Mouse (Mus musculus): ENCODE results near the gene Tenm2. TPM values are rescaled to one million over a fixed set of nuclear protein-coding genes. Genes with fewer than 3 reads are reported as not detected.

Gene Tenm2
- total RNA-seq, 1 experiment from 2014 or later: 0.85 TPM

- DNase-seq: no peak
Measured at GRCm38 (mm10) chr11:36562851-36563250, 672.9 kb downstream of the Tenm2 start.

DNA sequence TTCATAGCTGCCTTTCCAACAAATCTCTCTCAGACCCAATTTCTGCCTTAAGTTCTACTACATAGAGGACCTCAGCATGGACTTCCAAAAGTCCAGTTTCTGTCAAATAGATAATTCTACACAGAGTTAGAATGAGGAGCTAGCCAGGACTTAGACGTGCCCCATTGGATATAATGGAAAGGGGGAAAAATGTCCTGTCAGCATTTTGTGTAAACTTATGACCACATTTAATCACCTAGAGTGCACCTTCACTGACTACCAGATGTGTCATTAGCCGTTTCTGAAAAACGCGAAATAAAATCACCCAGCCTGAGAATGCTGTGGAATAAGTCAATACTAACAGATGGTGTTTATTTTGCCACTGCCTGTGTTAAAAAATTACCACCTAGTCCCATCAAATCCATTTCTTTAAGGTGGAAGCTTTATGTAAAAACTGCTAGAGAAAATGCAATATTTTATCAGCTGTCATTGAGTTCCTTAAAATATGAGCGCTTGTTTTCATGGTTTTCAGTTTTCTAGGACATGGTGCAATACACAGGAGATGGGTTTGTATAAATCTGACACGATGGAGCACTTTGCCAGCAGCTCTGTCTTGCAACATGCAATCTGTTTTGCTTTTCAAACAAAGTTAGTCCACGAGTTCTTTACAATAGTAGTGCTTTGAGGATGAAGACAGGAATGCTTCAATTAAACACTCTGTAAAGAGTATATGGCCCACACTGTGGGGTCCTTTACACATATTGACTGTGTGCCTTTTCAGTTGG, 674.8 kb downstream of the Tenm2 start:
- no peak for DNase-seq

DNA sequence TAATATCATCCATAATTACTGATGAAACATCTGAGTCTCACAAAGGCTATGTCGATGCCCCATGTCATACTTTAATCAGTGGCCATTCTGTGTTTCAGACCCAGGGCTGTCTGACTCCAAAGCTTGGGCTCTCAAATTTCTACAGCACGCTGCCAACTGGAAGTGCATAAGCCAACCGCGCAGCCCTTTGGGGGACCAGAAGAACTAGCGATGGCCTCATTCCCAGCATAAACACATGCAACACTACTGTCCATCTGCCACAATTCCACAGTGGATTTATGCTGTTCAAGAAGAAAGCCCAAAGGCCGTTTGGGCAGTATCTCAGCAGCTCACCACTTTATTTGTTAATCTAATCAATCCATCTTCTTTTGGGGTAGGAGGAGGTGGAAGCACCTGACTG, 678.4 kb downstream of the Tenm2 start:
- DNase-seq: no peak

- no peak for DNase-seq
Measured at GRCm38 (mm10) chr11:36553286-36553685, 682.5 kb downstream of the Tenm2 start.

- no peak for DNase-seq
Measured at GRCm38 (mm10) chr11:36550649-36551048, 685.1 kb downstream of the Tenm2 start.

DNA sequence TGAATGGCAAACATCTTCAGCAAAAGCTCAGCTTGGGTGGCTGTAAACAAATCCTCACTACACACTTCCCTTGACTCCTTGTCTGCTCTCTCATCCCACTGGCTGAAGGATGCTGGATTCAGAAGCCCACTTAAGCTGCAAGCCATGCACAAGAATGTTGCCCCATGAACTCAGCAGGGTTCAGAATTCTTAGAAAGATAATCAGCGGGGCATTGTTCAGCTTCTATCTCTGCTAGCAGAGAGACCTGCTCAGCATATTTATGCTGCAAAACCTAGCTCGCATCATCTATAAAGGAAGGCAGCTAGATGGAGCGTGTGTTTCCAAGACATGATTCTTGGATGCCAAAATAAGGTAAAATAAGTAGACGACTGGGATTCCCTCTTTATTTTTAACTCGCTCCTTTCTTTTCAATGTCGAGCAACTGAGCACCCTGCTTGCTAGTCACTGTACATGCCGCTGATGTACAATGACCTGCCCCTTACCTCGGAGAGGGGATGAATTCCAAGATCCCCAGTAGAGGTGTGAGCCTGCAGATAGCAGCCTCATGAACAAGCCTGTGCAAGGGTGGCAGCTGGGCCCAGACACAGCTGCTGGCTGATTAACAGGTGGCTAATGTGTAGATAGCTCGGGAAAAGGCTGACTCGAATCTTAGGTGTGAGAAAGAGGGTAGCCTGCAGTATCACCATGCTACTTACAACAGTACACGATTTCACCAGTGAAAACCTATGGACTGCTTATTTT, 686.2 kb downstream of the Tenm2 start:
- no peak for DNase-seq

GRCm38 (mm10) chr11:36548139-36548538, 687.6 kb downstream of the Tenm2 start:
- no peak for DNase-seq

GRCm38 (mm10) chr11:36538144-36538543, 697.6 kb downstream of the Tenm2 start:
- DNase-seq: no peak

DNA sequence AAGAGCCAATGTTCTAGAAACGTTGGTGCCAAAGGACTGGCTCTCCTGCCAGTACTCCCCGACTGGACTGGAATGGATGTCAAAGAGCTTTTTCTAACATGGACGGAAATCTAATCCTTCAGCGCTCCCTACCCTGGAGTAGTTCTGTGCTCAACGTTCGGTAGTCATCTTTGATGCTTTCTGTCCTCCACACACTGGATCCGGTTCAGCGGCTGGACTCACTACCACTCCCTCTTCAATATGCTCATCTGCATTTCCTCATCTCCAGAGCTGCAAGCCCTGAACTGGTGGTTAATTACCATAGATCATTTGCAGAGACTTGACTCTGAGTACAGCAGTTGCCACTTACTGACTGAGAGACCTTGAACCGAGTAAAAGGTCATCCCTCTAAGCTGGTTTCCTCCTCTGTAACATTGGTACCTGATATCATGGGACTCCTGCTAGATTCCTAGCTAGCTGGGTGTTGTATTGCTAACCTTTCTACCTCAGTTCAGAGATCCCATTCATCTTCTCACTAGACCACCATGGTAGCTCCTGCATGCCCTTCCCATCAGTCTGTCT, 698.1 kb downstream of the Tenm2 start:
- no peak for DNase-seq

DNA sequence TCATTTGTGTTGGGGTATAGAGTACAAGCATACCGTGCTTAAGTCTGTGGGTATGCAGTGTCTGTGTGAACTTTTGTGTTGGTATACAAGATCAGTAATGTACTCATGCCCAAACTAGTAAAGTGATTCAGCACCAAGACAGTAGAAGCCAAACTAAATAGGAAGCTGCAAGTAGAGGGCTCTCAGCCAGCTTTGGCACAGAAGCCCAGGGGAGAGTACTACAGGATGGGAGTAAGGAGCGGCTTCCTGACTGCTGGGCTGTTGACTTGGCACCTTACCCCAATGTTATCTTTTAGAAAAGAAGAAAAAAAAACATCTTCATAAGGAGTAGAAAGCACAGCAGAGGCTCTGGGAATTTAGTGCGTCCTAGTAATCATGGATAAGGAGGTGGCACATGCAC, 700.2 kb downstream of the Tenm2 start:
- DNase-seq: no peak

GRCm38 (mm10) chr11:36531614-36532013, 704.1 kb downstream of the Tenm2 start:
- DNase-seq: no peak

DNA sequence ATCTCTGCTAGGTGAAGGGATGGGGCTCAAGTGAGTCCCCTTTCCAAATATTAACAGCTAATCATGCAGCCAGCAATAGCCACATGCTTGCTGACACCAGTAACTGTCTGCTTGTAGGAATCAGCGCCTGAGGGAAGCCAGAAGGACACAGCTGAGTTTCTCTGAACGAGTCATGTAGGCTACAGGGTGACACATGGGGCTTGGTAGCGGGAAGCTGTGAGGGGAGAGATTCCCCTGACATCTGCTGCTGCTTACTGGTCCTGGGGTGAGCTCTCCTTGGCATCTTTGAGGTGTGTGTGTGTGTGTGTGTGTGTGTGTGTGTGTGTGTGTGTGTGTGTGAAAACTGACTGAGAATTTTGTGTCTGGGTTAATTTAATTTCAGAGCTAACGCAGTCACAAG, 708.3 kb downstream of the Tenm2 start:
- DNase-seq: no peak

- DNase-seq: peak; percentile 86
Measured at GRCm38 (mm10) chr11:36526381-36526780, 709.4 kb downstream of the Tenm2 start.

DNA sequence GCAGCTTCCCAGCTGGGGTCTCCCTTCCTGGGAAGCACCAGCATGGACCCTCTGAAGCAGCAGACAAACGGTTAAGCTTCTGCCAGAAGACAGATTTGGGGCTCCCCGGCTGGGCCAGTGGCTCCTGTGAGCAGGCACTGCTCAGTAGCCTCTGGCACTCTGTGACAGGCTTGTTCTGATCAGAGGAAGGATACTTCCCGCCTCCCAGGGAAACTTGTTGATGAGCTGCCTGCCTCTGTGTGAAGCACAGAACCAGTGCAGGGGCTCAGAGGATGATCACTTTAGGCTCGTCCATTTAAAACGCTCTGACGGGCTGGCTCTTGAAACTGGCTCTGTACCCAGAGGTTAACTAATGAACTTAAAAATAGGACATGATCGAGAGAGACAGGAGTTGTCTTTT, 723.3 kb downstream of the Tenm2 start:
- no peak for DNase-seq

DNA sequence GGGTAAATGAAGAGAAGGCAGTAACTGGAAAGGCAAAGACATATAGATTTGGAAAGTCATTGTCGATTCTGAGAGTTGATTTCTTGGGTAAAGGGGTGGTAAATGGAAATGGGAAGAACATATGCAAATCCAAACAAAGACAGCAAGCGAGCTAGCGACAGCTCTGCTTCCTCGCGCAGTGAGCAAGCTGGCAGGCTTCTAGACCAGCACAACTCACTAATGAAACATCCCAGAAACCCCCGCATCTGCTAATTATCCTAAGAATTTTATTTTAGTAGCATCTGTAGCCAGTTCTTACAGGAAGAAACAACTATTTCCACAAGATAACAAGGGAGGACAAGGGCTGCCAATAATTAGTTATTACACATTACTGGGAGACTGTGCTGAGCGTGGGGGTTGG, 727.5 kb downstream of the Tenm2 start:
- no peak for DNase-seq

DNA sequence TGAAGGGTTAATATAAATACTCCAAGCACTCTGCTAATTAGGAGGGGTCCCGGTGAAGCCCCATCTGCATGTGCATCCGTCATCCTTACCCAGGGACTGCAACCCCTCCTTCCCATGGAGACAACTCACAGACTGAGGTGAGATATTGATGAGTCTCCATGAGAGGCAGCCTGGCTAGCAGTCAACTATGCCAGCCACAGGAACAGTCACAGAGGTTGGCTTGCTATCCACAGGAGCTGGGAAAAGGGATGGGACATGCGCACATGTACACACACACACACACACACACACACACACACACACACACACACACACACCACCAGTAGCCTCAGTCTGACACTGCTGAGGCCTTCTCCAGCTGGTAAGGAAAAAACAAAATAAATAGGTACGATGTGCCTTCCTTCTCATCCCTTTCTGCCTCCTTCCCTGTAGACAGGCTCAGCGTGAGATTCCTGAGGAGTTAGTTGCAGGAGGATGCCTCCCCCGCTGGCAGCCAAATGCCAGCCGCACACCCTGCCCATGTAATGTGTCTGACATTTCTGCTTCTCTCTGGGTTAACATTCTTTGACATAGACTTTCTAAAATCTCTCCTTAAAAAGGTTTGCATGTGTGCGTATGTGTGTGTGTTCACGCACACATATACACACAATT, 740.7 kb downstream of the Tenm2 start:
- DNase-seq: no peak

- DNase-seq: no peak
Measured at GRCm38 (mm10) chr11:36492274-36492673, 743.5 kb downstream of the Tenm2 start.

- no peak for DNase-seq
Measured at GRCm38 (mm10) chr11:36490085-36490484, 745.7 kb downstream of the Tenm2 start.

DNA sequence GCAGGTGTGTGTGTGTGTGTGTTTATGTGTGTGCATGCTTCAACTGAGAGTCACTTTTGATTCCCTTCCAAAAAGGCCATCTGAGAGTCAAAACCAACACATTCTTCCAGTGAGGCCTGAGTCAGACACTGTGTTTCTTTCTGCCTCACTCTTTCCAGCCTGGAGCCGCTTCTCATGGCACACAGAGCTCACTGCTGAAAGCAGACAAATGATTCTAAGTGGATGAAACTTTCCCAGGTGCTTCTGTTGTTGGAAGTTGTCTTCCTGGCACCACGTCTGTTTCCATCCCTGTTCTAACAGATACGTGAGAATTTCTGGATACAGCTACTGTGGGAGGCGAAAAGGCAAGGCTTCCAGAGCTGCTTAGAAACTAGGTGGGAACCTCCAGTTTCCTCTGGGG, 747.1 kb downstream of the Tenm2 start:
- DNase-seq: no peak

DNA sequence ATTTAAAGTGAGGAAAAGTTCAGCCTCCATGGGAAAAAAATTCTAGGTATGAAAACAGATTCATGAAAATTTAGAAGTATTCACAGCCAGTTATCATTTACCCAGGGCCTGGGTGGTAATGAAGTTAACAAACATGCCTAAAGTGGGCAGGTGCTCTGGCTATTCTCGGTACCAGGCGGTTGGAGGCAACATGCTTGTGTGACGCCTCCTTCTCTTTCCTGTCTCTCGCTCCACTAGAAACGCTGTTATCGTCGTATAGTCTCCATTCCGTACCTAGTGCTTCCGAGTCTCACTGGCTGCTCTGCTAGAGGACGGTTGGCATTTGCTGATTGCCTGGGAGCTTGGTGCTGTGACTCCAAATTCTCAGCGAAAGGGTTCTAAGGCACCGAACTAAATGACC, 749.7 kb downstream of the Tenm2 start:
- DNase-seq: no peak

DNA sequence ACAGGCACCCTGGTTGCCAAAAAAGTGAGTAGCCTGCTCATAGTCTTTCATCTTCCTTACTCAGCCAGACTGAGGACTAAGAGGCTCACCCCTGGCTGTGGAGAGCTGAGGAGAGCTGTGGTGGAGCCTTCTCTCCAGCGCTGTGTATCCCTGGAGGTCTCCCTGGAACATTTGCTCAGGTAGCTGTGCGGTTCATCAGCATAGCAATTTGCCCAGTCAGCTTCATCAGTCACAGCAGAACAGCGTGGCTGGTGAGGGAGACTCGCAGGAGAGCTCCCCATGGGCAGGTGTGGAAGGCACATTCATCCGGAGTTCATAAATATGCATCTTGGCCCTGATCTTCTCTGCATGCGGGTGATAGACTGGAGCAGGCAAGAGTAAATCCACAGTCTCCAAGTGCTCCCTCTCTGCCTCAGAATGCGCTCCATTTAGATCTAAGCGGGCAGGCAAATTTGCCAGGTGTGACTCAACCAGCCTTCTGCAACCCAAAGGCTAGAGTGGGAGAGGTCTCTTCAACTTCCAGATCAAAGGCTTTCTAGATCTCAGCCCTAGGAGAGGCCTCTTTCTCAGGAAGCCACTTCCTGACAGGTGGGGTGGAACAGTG, 751.2 kb downstream of the Tenm2 start:
- no peak for DNase-seq

DNA sequence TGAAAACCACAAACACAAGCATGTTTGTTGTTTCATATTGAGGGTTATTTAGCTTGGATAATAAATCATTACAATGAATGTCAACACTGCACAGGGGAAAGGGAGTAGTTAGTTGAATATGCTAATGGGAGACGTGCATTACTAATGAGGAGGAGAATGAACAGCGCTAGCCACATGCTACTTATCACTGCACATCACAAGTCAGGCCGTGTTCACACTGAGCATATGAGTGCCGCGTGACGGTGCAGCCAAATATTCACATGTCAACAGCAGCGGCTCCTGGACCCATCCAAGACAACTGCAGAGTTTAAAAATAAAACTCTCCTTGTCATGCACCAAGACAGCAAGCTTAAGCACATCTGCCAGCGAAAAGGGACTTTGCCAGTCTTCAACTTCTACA, 753.6 kb downstream of the Tenm2 start:
- DNase-seq: no peak

DNA sequence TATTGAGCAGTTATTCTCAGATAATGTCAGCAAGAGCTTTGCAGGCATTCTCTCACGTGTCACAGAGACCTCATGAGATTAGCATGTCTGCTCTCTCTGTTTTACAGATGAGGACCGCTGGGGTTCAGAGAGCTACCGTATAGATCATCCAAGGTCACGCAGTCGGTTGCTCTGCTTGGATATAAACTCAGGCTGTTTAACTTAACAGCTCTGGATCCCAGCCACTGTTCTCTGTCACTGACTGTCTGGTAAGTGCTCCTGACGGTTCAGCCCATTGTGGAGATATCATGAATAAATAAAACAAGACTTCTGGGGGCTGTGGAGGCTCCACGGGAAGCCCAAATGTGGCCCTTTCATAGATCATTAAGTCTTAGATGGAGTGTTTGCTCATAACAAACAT, 754.2 kb downstream of the Tenm2 start:
- no peak for DNase-seq
